Mouse (Mus musculus) intestine, embryonic 16.5 days (tissue): ENCODE data around the gene Tas2r135. TPM values are rescaled to one million over a fixed set of nuclear protein-coding genes. Genes with fewer than 3 reads are reported as not detected.

Source experiments
- ATAC-seq: fragments of 200-750 bp; cut with Nextera tagmentation; 2 replicates; pipeline ENCODE4 v1.8.0; 2017; ENCODE audit warnings: moderate TSS enrichment, moderate library complexity
- H3K27ac ChIP-seq: fragments of 300-500 bp; sonication (generic); 2 replicates; pipeline ENCODE4 v1.5.1; 2014; ENCODE audit warnings: mild to moderate bottlenecking, low read length
- H3K27me3 ChIP-seq: fragments of 300-500 bp; sonication (generic); replicated peaks from 2 replicates; pipeline ENCODE4 v1.6.1; 2014; ENCODE audit warnings: low read length, control low read depth, mixed read lengths; ENCODE audit not compliant: control insufficient read depth, insufficient read depth
- H3K36me3 ChIP-seq: fragments of 300-500 bp; sonication (generic); 2 replicates; pipeline ENCODE4 v1.6.1; 2014; ENCODE audit warnings: low read length, control low read depth; ENCODE audit not compliant: control insufficient read depth, insufficient read depth
- H3K4me1 ChIP-seq: fragments of 300-500 bp; sonication (generic); 2 replicates; pipeline ENCODE4 v1.6.1; 2014; ENCODE audit warnings: low read length, control low read depth, mixed read lengths; ENCODE audit not compliant: control insufficient read depth, insufficient read depth
- H3K4me2 ChIP-seq: fragments of 300-500 bp; sonication (generic); 2 replicates; pipeline ENCODE4 v1.6.1; 2014; ENCODE audit warnings: low read depth, low read length, control low read depth
- H3K4me3 ChIP-seq: fragments of 300-500 bp; sonication (generic); 2 replicates; pipeline ENCODE4 v1.5.1; 2014; ENCODE audit warnings: mild to moderate bottlenecking, low read length
- H3K9ac ChIP-seq: fragments of 300-500 bp; sonication (generic); 2 replicates; pipeline ENCODE4 v1.6.1; 2014; ENCODE audit warnings: low read depth, low read length
- H3K9me3 ChIP-seq: fragments of 300-500 bp; sonication (generic); 2 replicates; pipeline ENCODE4 v1.6.1; 2016; ENCODE audit warnings: low read length, control low read depth; ENCODE audit not compliant: control insufficient read depth
- WGBS: fragments of 180-500 bp; shearing (Covaris S2); extraction: QIAGEN DNeasy Blood & Tissue Kit; methylation state at CpG from one replicate; pipeline ENCODE4 v1.1.7; 2014; 5-methylcytosine and 5-hydroxymethylcytosine counted together
- polyA plus RNA-seq: library from polyadenylated mRNA; unstranded; fragments of >200 nt; fragmentation: Nextera tagmentation; extraction: Ambion mirVana; gene quantifications from 2 replicates; pipeline ENCODE4 v1.2.1, GENCODE M21; 2015

Gene Tas2r135
- polyA plus RNA-seq, 1 experiment from 2014 or later, result not detected

GRCm38 (mm10) chr6:42399938-42400337 lies 5.3 kb upstream of the Tas2r135 start, which contains the start of gene Tas2r143:
Tas2r143 (plus strand) TSS chr6:42400238.
- no peaks in the 10 kb centered on the region for H3K36me3 ChIP-seq
- 77% methylated on average over 1 of the region's 1 CpGs for WGBS
- H3K27ac ChIP-seq, result no peak within 1 kb of the TSS
- no peak for ATAC-seq
- H3K27me3 ChIP-seq, result no peaks in the 10 kb centered on the region
- H3K9me3 ChIP-seq, result no peaks in the 10 kb centered on the region
- no peak within 1 kb of the TSS for H3K4me2 ChIP-seq
- H3K9ac ChIP-seq, result no peak within 1 kb of the TSS
- H3K4me3 ChIP-seq, result no peak within 1 kb of the TSS
- no peaks in the 10 kb centered on the region; the same call in 1 of the 2 replicates for H3K4me1 ChIP-seq

- Histone ChIP-seq H3K9me3 (no peaks in the 10 kb centered on the region), H3K9ac (no peak overlapping the region), H3K4me1 (no peaks in the 10 kb centered on the region), H3K4me2 (no peak overlapping the region), H3K4me3 (no peak overlapping the region), H3K27ac (no peak overlapping the region), H3K36me3 (no peaks in the 10 kb centered on the region), H3K27me3 (no peaks in the 10 kb centered on the region)
- ATAC-seq, result no peak
- WGBS, result 81% methylated on average over 2 of the region's 2 CpGs
These were observed 14.2 kb downstream of the Tas2r135 start for GRCm38 (mm10) chr6:42419443-42419842.

DNA sequence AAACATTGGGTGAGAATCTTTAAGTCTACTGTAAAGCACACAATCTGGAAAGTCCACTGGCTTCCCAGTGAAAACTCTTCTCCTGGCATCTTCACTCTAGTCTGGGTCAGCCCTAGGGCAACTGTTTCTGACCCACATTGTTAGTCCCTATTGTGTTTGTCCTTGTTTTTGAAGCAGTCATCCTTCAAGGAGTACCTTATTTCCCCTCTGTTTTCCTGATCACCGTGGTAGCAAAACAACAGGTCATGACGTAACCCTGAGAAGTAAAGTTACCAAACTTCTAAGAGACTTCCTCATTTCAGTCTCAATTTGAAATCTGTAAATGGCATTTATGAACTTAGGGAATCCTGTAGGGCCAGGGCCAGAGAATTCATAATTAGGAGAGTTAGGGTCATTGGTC lies 16.2 kb downstream of the Tas2r135 start:
- no peak overlapping the region for H3K4me2 ChIP-seq
- no peaks in the 10 kb centered on the region for H3K27me3 ChIP-seq
- no peak overlapping the region for H3K9ac ChIP-seq
- 80% methylated on average over 2 of the region's 2 CpGs for WGBS
- no peaks in the 10 kb centered on the region for H3K9me3 ChIP-seq
- no peak for ATAC-seq
- H3K27ac ChIP-seq, result no peak overlapping the region
- no peaks in the 10 kb centered on the region for H3K4me1 ChIP-seq
- H3K4me3 ChIP-seq, result no peak overlapping the region
- H3K36me3 ChIP-seq, result no peaks in the 10 kb centered on the region

DNA sequence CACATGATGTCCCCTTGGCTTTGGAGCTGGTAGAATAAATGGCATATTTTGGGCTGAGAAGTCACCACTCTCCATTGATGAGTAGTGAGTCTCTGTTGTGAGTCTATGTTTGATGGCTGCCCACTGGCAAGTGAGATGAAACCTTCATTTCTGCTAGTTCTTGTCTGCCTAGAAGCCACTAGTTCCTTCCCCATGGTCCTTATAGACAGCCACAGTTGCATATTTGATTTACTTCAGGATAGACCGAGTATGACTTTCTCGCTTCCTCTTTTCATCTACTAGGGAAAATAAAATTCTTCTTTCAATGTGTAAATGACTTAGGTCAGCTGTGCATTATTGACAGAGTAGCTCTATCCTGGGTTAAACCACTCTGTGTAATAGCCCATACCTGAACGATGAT lies 19.2 kb downstream of the Tas2r135 start:
- 87% methylated on average over 3 of the region's 3 CpGs for WGBS
- no peak for ATAC-seq
- Histone ChIP-seq H3K9me3 (no peaks in the 10 kb centered on the region), H3K27me3 (no peaks in the 10 kb centered on the region), H3K4me1 (no peaks in the 10 kb centered on the region), H3K36me3 (no peaks in the 10 kb centered on the region), H3K9ac (no peak overlapping the region), H3K4me2 (no peak overlapping the region), H3K4me3 (no peak overlapping the region), H3K27ac (no peak overlapping the region)

DNA sequence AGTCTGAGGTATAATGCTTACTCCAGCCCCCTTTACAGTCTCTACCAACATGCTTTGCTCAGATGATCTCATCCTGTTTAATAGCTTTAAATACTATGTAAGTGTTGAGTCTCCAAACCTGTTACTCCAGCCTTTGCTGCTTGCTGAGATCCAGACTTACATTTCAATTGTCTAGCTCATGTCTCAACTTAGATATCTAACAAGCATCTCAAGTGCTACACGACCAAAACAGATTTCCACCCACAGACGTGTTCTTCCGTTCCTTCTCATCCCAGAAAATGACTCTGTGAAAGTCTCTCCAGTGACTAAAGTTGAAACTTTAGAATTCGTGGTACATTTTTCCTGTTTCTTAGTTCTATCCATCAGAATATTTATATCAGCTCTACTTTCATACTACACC lies 21.1 kb downstream of the Tas2r135 start:
- no peak overlapping the region for H3K27ac ChIP-seq
- H3K4me2 ChIP-seq, result no peak overlapping the region
- no peak for ATAC-seq
- no peak overlapping the region for H3K4me3 ChIP-seq
- WGBS, result 86% methylated on average over 4 of the region's 4 CpGs
- no peaks in the 10 kb centered on the region for H3K27me3 ChIP-seq
- H3K36me3 ChIP-seq, result no peaks in the 10 kb centered on the region
- no peaks in the 10 kb centered on the region for H3K4me1 ChIP-seq
- no peaks in the 10 kb centered on the region for H3K9me3 ChIP-seq
- H3K9ac ChIP-seq, result no peak overlapping the region

DNA sequence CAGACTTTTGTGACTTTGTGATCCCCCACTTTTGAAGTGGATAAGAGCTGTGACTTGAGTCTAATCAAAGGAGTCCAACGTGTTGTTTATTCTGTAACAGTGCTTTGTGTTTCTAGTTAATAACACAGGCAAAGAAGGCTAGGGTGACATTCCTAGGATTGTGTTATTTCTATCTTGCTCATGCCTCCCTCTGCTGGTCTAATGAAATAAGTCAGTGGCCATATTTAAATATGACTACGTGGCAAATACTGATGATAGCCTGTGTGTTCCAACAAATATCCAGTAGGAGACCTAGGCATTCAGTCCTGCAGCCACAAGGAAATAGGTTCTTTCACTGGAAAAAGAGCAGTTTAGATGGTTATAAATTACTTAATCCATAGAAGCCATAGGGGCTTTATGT lies 28.3 kb downstream of the Tas2r135 start:
- no peaks in the 10 kb centered on the region for H3K4me1 ChIP-seq
- H3K9me3 ChIP-seq, result no peaks in the 10 kb centered on the region
- H3K27me3 ChIP-seq, result no peaks in the 10 kb centered on the region
- no peaks in the 10 kb centered on the region for H3K36me3 ChIP-seq
- no peak overlapping the region for H3K27ac ChIP-seq
- H3K4me2 ChIP-seq, result no peak overlapping the region
- H3K4me3 ChIP-seq, result no peak overlapping the region
- no peak for ATAC-seq
- H3K9ac ChIP-seq, result no peak overlapping the region
- 58% methylated on average over 2 of the region's 2 CpGs for WGBS

DNA sequence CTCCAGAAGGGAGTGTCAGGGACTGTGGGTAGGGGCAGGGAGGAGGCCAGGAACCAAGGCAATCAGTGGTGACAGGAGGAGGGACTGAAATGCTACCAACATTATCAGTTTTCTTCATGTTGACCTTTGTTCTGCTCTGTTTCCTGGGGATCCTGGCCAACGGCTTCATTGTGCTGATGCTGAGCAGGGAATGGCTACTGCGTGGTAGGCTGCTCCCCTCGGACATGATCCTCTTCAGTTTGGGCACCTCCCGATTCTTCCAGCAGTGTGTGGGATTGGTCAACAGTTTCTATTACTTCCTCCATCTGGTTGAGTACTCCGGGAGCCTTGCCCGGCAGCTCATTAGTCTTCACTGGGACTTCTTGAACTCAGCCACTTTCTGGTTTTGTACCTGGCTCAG lies 29.2 kb downstream of the Tas2r135 start, which contains the start of gene Tas2r126:
Tas2r126 (plus strand) TSS at position 90 of the 400 bp plus-strand sequence.
- no peak within 1 kb of the TSS for H3K27ac ChIP-seq
- no peak for ATAC-seq
- no peak within 1 kb of the TSS for H3K9ac ChIP-seq
- H3K27me3 ChIP-seq, result no peaks in the 10 kb centered on the region
- H3K4me1 ChIP-seq, result no peaks in the 10 kb centered on the region
- H3K9me3 ChIP-seq, result no peaks in the 10 kb centered on the region
- no peak within 1 kb of the TSS for H3K4me2 ChIP-seq
- WGBS, result 65% methylated on average over 6 of the region's 6 CpGs
- H3K4me3 ChIP-seq, result no peak within 1 kb of the TSS
- H3K36me3 ChIP-seq, result no peaks in the 10 kb centered on the region

DNA sequence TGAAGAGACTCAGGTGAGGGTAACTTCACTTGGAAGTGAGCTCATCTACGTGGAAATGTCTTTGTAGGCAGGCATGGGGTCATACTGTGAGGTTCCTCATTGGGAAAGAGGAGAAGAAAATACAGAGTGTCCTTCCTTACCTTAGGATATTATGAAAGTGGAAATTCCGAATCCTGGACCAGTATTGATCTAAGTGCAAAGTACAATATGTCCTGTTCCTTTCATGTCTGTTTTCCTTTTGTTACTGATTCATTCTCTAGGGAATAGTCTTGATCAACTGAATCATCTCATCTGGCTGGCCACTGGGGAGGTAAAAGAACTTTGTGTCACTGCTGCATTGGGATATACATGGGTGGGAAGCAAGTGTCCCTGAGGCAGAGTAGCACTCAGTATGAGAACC lies 30.3 kb downstream of the Tas2r135 start:
- no peak overlapping the region for H3K27ac ChIP-seq
- no peaks in the 10 kb centered on the region for H3K27me3 ChIP-seq
- H3K9me3 ChIP-seq, result no peaks in the 10 kb centered on the region
- no peak for ATAC-seq
- H3K4me1 ChIP-seq, result no peaks in the 10 kb centered on the region
- H3K36me3 ChIP-seq, result no peaks in the 10 kb centered on the region
- 67% methylated on average over 2 of the region's 2 CpGs for WGBS
- no peak overlapping the region for H3K4me2 ChIP-seq
- no peak overlapping the region for H3K4me3 ChIP-seq
- H3K9ac ChIP-seq, result no peak overlapping the region

DNA sequence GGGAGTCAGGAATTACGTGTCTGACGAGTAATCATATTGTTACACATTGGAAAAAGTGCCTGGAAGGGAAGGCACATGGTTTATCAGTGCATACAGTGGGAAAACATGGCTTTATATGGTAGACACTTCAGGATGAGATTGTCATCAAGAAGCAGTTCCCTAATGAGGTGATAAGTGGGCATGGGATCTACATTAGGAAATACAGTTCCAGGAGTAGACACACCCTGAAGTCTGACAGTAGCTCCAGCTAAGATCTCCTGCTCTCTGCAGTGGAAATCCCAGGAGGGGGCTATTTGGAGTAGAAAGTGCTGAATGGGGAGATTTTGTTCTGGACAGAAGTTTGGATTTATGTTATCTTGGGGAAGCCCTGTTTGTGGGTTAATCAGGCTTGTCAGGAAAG lies 36.2 kb downstream of the Tas2r135 start:
- no peaks in the 10 kb centered on the region for H3K9me3 ChIP-seq
- 61% methylated on average over 2 of the region's 2 CpGs for WGBS

GRCm38 (mm10) chr6:42444491-42444890 lies 39.3 kb downstream of the Tas2r135 start:
- Histone ChIP-seq H3K27ac (no peak overlapping the region), H3K9ac (no peak overlapping the region), H3K9me3 (no peaks in the 10 kb centered on the region), H3K36me3 (no peaks in the 10 kb centered on the region), H3K27me3 (no peaks in the 10 kb centered on the region), H3K4me1 (no peaks in the 10 kb centered on the region), H3K4me3 (no peak overlapping the region), H3K4me2 (no peak overlapping the region)
- ATAC-seq, result no peak
- WGBS, result 60% methylated on average over 2 of the region's 2 CpGs

More for the DNA sequence above, 36.2 kb downstream of the Tas2r135 start:
- Histone ChIP-seq H3K9ac (no peak overlapping the region), H3K27ac (no peak overlapping the region), H3K27me3 (no peaks in the 10 kb centered on the region), H3K4me3 (no peak overlapping the region), H3K36me3 (no peaks in the 10 kb centered on the region), H3K4me1 (no peaks in the 10 kb centered on the region), H3K4me2 (no peak overlapping the region)
- no peak for ATAC-seq
